ENCODE assay signal across 8 mouse cellular contexts in the genomic region with DNA sequence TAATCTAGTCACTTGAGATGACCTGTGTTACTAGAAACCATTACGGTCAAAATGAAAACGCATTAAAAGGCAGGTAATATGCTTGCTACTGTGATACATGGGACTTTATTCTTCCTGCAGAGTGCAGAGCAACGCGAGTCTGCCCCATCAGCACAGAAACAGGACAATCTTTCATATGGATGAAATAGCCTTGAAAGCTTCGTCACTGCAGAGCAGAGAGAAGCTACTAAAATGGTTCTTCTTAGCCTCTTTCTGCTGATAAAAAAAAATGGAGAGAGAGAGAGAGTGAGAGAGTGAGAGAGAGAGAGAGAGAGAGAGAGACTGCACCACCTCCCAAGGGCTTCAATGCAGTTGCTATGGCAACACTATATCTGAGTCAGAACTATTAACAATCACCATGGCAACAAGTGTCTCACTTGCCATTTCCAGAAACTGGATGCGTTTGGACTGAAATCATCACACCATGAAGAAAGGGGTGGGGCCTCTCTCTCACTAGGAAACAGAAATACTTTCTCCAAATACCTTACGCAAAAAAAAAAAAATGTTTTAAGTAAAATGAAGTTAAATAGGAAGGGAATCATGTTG.
DNase-seq lines count a peak whose midpoint lies in the region; ATAC-seq lines count a peak whose summit lies in the region.

No protein-coding gene starts in this region.

- peaks cover 8% of the 10 kb centered on the region for H3K4me1 ChIP-seq in neural tube, embryonic 11.5 days (ENCODE audit: control insufficient read depth, insufficient read depth, low read length)
- H3K4me1 ChIP-seq in hindbrain, embryonic 13.5 days (replicated peaks): peaks cover 28% of the 10 kb centered on the region
- H3K4me1 ChIP-seq in midbrain, embryonic 12.5 days: peaks cover 21% of the 10 kb centered on the region

- 50% methylated on average over 7 of the region's 7 CpGs for WGBS in neural tube, embryonic 11.5 days
- WGBS in hindbrain, embryonic 13.5 days: 17% methylated on average over 7 of the region's 7 CpGs
- WGBS in midbrain, embryonic 12.5 days: 27% methylated on average over 7 of the region's 7 CpGs

- no peaks in the 10 kb centered on the region for H3K27me3 ChIP-seq in neural tube, embryonic 11.5 days (ENCODE audit: control insufficient read depth, insufficient read depth, low read length)
- H3K27me3 ChIP-seq in hindbrain, embryonic 13.5 days: no peaks in the 10 kb centered on the region
- H3K27me3 ChIP-seq in midbrain, embryonic 12.5 days: no peaks in the 10 kb centered on the region

- no peak overlapping the region for H3K9ac ChIP-seq in neural tube, embryonic 11.5 days (ENCODE audit: low read length)
- no peak overlapping the region for H3K9ac ChIP-seq in hindbrain, embryonic 13.5 days
- H3K9ac ChIP-seq in midbrain, embryonic 12.5 days (replicated peaks): no peak overlapping the region

- H3K4me3 ChIP-seq in neural tube, embryonic 11.5 days (ENCODE audit: low read depth, low read length): no peak overlapping the region
- no peak overlapping the region for H3K4me3 ChIP-seq in hindbrain, embryonic 13.5 days
- no peak overlapping the region for H3K4me3 ChIP-seq in midbrain, embryonic 12.5 days

- ATAC-seq in neural tube, embryonic 11.5 days (ENCODE audit: insufficient read depth, low FRiP score, low TSS enrichment): peak; percentile 62
- ATAC-seq in hindbrain, embryonic 13.5 days (ENCODE audit: low FRiP score): peak; percentile 83
- ATAC-seq in midbrain, embryonic 12.5 days (ENCODE audit: low FRiP score, low read depth): peak; percentile 84
- no peak for ATAC-seq in megakaryocyte progenitor cell, adult 5-6 weeks (replicated peaks; ENCODE audit: poor library complexity)

- DNase-seq in neural tube, embryonic 11.5 days (ENCODE audit: low spot score): peak; percentile 48
- no peak for DNase-seq in neural tube, embryonic 10.5 days (ENCODE audit: extremely low spot score, low spot score)
- DNase-seq in ovary, adult 18-20 months (ENCODE audit: low spot score): no peak
- DNase-seq in kidney, adult 9 months: no peak
- no peak for DNase-seq in heart, adult 18-20 months

- no peaks in the 10 kb centered on the region for H3K9me3 ChIP-seq in neural tube, embryonic 11.5 days (ENCODE audit: control insufficient read depth, low read length)
- H3K9me3 ChIP-seq in hindbrain, embryonic 13.5 days: no peaks in the 10 kb centered on the region
- H3K9me3 ChIP-seq in midbrain, embryonic 12.5 days: no peaks in the 10 kb centered on the region

- no peaks in the 10 kb centered on the region for H3K36me3 ChIP-seq in neural tube, embryonic 11.5 days (ENCODE audit: control insufficient read depth, insufficient read depth, low read length)
- no peaks in the 10 kb centered on the region for H3K36me3 ChIP-seq in hindbrain, embryonic 13.5 days
- no peaks in the 10 kb centered on the region for H3K36me3 ChIP-seq in midbrain, embryonic 12.5 days

- no peak overlapping the region for H3K4me2 ChIP-seq in neural tube, embryonic 11.5 days (ENCODE audit: low read depth)
- H3K4me2 ChIP-seq in hindbrain, embryonic 13.5 days: peak overlapping the region; percentile 38
- peak overlapping the region; percentile 32 for H3K4me2 ChIP-seq in midbrain, embryonic 12.5 days (replicated peaks)

- H3K27ac ChIP-seq in neural tube, embryonic 11.5 days (ENCODE audit: low read depth, low read length): no peak overlapping the region
- peak overlapping the region; percentile 94 for H3K27ac ChIP-seq in hindbrain, embryonic 13.5 days
- peak overlapping the region; percentile 82 for H3K27ac ChIP-seq in midbrain, embryonic 12.5 days (replicated peaks)
